Mouse (Mus musculus) neural tube, embryonic 11.5 days (tissue): ENCODE data around the gene Acad12. TPM values are rescaled to one million over a fixed set of nuclear protein-coding genes. Genes with fewer than 3 reads are reported as not detected.

Experiments
- ATAC-seq: fragments of 200-750 bp; cut with Nextera tagmentation; 2 replicates; pipeline ENCODE4 v1.8.0; 2017; ENCODE audit warnings: moderate number of reproducible peaks, mild to moderate bottlenecking, moderate TSS enrichment, moderate library complexity; ENCODE audit not compliant: insufficient read depth, low FRiP score, low TSS enrichment
- DNase-seq: peaks from one replicate; pipeline ENCODE4 v3.0.0-alpha.2; 2015; ENCODE audit warnings: low spot score
- H3K27ac ChIP-seq: fragments of 300-500 bp; sonication (generic); 2 replicates; pipeline ENCODE4 v1.5.1; 2014; ENCODE audit warnings: low read depth, mild to moderate bottlenecking, low read length
- H3K27me3 ChIP-seq: fragments of 300-500 bp; sonication (generic); 2 replicates; pipeline ENCODE4 v1.6.1; 2014; ENCODE audit warnings: mild to moderate bottlenecking, low read length, mixed read lengths; ENCODE audit not compliant: control insufficient read depth, insufficient read depth
- H3K36me3 ChIP-seq: fragments of 300-500 bp; sonication (generic); 2 replicates; pipeline ENCODE4 v1.6.1; 2014; ENCODE audit warnings: mild to moderate bottlenecking, low read length, moderate library complexity, mixed read lengths; ENCODE audit not compliant: control insufficient read depth, insufficient read depth
- H3K4me1 ChIP-seq: fragments of 300-500 bp; sonication (generic); 2 replicates; pipeline ENCODE4 v1.6.1; 2014; ENCODE audit warnings: low read length, mixed read lengths; ENCODE audit not compliant: control insufficient read depth, insufficient read depth
- H3K4me2 ChIP-seq: fragments of 300-500 bp; sonication (generic); 2 replicates; pipeline ENCODE4 v1.6.1; 2014; ENCODE audit warnings: low read depth, mild to moderate bottlenecking, moderate library complexity
- H3K4me3 ChIP-seq: fragments of 300-500 bp; sonication (generic); 2 replicates; pipeline ENCODE4 v1.5.1; 2014; ENCODE audit warnings: low read depth, low read length
- H3K9ac ChIP-seq: fragments of 300-500 bp; sonication (generic); 2 replicates; pipeline ENCODE4 v1.6.1; 2014; ENCODE audit warnings: mild to moderate bottlenecking, low read length
- H3K9me3 ChIP-seq: fragments of 300-500 bp; sonication (generic); 2 replicates; pipeline ENCODE4 v1.6.1; 2016; ENCODE audit warnings: low read length; ENCODE audit not compliant: control insufficient read depth
- WGBS: fragments of 180-500 bp; shearing (Covaris S2); extraction: QIAGEN DNeasy Blood & Tissue Kit; methylation state at CpG from one replicate; pipeline ENCODE4 v1.1.7; 2014; 5-methylcytosine and 5-hydroxymethylcytosine counted together
- polyA plus RNA-seq: library from polyadenylated mRNA; unstranded; fragments of >200 nt; fragmentation: Nextera tagmentation; extraction: Ambion mirVana; gene quantifications from 2 replicates; pipeline ENCODE4 v1.2.1, GENCODE M21; 2014

Gene Acad12
- polyA plus RNA-seq, 1 experiment from 2014 or later, result 1.3 TPM

DNA sequence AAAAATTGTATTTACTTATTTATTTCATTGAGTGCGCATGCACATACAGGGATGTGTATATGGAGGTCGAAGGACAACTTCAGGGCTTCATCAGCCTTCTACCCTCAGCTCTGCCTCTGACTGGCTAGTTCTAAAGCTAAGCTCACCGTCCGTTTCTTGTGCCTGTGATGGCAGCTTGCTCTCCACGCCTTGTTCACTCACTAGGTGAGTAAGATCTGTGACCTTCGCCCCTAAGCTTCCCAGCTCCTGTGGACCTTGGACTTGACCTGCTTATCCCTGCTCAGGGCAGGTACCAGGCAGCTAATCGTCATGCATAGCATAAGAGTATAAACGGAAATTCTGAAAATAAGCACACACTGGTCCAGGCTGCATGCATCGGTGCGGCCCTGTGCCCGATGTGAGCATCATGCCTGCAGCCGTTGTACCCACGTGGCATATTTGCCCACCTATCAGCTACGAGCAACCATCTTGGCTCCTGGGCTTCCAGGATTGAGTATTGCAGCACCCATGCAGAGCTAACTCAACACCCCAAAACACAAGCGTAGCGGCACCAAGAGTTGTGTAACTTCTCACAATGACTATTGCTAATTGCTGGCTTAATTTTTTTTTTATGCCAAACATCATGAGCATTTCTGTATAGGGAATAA lies 52.6 kb downstream of the Acad12 start:
- H3K4me1 ChIP-seq, result no peaks in the 10 kb centered on the region
- 93% methylated on average over 16 of the region's 16 CpGs for WGBS
- H3K9ac ChIP-seq, result no peak overlapping the region
- H3K9me3 ChIP-seq, result no peaks in the 10 kb centered on the region
- no peak overlapping the region for H3K27ac ChIP-seq
- H3K27me3 ChIP-seq, result no peaks in the 10 kb centered on the region
- ATAC-seq (no peak), DNase-seq (no peak)
- H3K4me2 ChIP-seq, result no peak overlapping the region
- H3K36me3 ChIP-seq, result no peaks in the 10 kb centered on the region; the same call in 1 of the 2 replicates
- no peak overlapping the region for H3K4me3 ChIP-seq

DNA sequence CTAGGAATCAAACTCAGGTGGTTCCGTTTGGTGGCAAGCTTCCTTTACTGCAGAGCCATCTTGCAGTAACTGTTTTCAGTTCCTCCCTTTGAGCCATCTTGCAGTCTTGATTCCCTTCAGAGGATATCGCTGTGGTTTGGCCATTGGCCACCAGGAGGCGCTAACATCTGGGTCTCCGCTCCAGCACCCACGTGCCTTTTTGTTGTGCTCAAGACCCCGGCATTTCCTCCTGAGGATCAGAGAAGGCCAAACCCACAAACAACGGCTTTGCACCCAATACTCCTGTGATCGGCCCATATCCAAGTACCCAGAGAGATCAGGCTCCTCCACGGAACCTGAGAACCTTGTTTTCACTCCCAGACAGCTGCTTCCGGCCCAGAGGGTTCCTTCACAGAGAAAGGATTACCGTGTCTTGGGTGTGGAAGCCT lies 54.3 kb downstream of the Acad12 start:
- no peaks in the 10 kb centered on the region for H3K36me3 ChIP-seq
- no peaks in the 10 kb centered on the region for H3K9me3 ChIP-seq
- H3K4me1 ChIP-seq, result no peaks in the 10 kb centered on the region
- no peak overlapping the region; the same call in 1 of the 2 replicates for H3K9ac ChIP-seq
- ATAC-seq, result no peak
- no peaks in the 10 kb centered on the region for H3K27me3 ChIP-seq
- DNase-seq, result peak; percentile 91
- 17% methylated on average over 11 of the region's 11 CpGs for WGBS
- H3K4me3 ChIP-seq, result no peak overlapping the region
- H3K27ac ChIP-seq, result no peak overlapping the region
- 0 out of 2 replicates have a peak overlapping the region, but pooled peaks have one; percentile 4 for H3K4me2 ChIP-seq

- no peaks in the 10 kb centered on the region for H3K9me3 ChIP-seq
- ATAC-seq (no peak), DNase-seq (no peak)
- H3K9ac ChIP-seq, result no peak overlapping the region
- H3K27me3 ChIP-seq, result no peaks in the 10 kb centered on the region
- H3K4me3 ChIP-seq, result no peak overlapping the region
- no peak overlapping the region for H3K27ac ChIP-seq
- H3K36me3 ChIP-seq, result no peaks in the 10 kb centered on the region
- WGBS, result 88% methylated on average over 3 of the region's 3 CpGs
- no peak overlapping the region for H3K4me2 ChIP-seq
- H3K4me1 ChIP-seq, result no peaks in the 10 kb centered on the region
Observed at GRCm38 (mm10) chr5:121562436-121562835, 56.3 kb downstream of the Acad12 start.

DNA sequence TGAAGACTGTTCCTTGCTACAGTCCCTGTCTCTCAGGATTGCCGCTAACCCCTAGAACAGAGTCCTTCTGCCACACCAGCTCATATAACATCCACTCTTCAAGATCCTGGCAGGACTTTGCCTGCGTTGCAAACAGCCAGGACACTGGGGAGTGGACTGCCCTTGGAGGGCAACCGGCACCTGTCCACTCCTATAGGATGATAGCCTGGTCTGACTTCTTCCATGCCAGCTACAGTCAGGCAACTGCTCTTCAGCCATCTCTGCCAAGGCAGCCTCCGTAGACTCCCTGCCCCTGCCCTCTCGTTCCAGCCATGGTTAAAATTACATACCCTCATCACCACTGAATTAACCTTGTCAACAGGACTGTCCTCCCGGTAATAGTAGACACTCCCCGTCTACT lies 69.5 kb downstream of the Acad12 start:
- WGBS, result 82% methylated on average over 7 of the region's 7 CpGs
- H3K9ac ChIP-seq, result no peak overlapping the region
- no peak overlapping the region for H3K4me2 ChIP-seq
- H3K4me3 ChIP-seq, result no peak overlapping the region
- peaks cover 6% of the 10 kb centered on the region for H3K4me1 ChIP-seq
- no peaks in the 10 kb centered on the region for H3K27me3 ChIP-seq
- no peaks in the 10 kb centered on the region for H3K9me3 ChIP-seq
- no peak overlapping the region for H3K27ac ChIP-seq
- DNase-seq (no peak), ATAC-seq (no peak)
- H3K36me3 ChIP-seq, result no peaks in the 10 kb centered on the region

DNA sequence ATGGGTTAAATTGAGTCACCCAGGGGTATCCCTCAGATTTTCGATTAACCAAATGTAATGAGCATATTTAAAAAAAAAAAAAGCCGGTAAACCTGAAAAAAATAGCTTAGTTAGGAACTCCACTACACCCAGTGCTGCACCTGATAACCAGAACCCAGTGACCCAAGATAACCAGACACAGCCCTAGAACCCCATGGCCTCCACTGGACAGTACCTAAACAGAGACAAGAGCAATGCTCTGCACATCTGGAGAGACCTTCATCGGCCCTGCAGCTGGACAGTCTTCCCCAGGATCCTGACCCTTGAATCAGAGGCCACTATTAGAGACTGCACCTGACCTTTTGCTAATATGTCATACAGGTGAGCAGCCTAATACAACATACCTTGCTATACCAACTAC lies 71.7 kb downstream of the Acad12 start:
- H3K27ac ChIP-seq, result no peak overlapping the region
- ATAC-seq (no peak), DNase-seq (no peak)
- peaks cover 7% of the 10 kb centered on the region for H3K4me1 ChIP-seq
- no peak overlapping the region for H3K4me3 ChIP-seq
- no peaks in the 10 kb centered on the region for H3K27me3 ChIP-seq
- H3K36me3 ChIP-seq, result no peaks in the 10 kb centered on the region
- H3K4me2 ChIP-seq, result no peak overlapping the region
- WGBS, result 91% methylated on average over 3 of the region's 3 CpGs
- no peaks in the 10 kb centered on the region for H3K9me3 ChIP-seq
- H3K9ac ChIP-seq, result no peak overlapping the region

Other genes with a start within 250 kb of the Acad12 start
- gene Trafd1, start 233.3 kb downstream of the Acad12 start, polyA plus RNA-seq, result 86.9 and 94.6 TPM in 2 replicates
- gene Naa25, start 221.0 kb downstream of the Acad12 start, polyA plus RNA-seq, result 48.1 and 57.0 TPM in 2 replicates
- gene Tmem116, start 167.0 kb downstream of the Acad12 start, polyA plus RNA-seq, result 1.1 and 1.8 TPM in 2 replicates
- 119 and 135 TPM in 2 replicates for gene Erp29, start 166.4 kb downstream of the Acad12 start, polyA plus RNA-seq
- not detected in 2 replicates for gene Adam1b, start 115.5 kb downstream of the Acad12 start, polyA plus RNA-seq
- gene Adam1a, start 73.5 kb downstream of the Acad12 start, polyA plus RNA-seq, result 2.2 and 3.5 TPM in 2 replicates
- not detected in 2 replicates for gene Gm42878, start 73.5 kb downstream of the Acad12 start, polyA plus RNA-seq
- gene Mapkapk5, start 73.0 kb downstream of the Acad12 start, polyA plus RNA-seq, result 62.6 and 65.3 TPM in 2 replicates
- gene Aldh2, start 25.1 kb downstream of the Acad12 start, polyA plus RNA-seq, result 53.4 and 71.2 TPM in 2 replicates
- 2.5 and 2.8 TPM in 2 replicates for gene Acad10, start 41.6 kb upstream of the Acad12 start, polyA plus RNA-seq
- gene Brap, start 41.6 kb upstream of the Acad12 start, polyA plus RNA-seq, result 47.9 and 51.3 TPM in 2 replicates
- 101 and 102 TPM in 2 replicates for gene Atxn2, start 92.4 kb upstream of the Acad12 start, polyA plus RNA-seq
- gene Sh2b3, start 218.7 kb upstream of the Acad12 start, polyA plus RNA-seq, result 10.2 and 10.5 TPM in 2 replicates
- gene Pheta1, start 230.0 kb upstream of the Acad12 start, polyA plus RNA-seq, result 32.3 and 34.4 TPM in 2 replicates